Mouse (Mus musculus): ENCODE measurements at regions not wholly inside any gene's neighbourhood (a gene's known extent, or its start where the extent isn't known, plus 50 kb on each side); places are given as distances from the start of the nearest gene placed in this dataset.

DNA sequence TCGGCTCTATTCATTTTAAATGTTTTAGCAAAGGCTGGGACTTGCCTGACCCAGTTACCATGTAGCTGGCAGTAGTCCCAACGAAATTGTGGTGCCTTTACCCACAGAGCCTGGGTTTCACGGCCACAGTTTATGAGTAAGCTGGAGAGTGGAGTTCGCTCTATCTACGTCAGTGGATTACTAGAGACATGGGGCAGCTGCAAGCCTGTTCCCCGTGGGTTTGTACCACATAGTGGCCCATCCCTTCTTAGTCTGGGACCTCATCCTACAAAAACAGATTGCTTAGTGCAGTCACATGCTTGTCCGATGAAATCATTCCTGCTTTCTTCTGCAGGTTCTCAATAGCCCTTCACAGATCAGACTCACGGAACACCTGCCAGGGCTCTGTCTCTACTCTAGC, 123.7 kb downstream of the Rdh14 start:
- no peaks in the 10 kb centered on the region for H3K36me3 ChIP-seq (ENCODE audit: control insufficient read depth, insufficient read depth)
- no peak for ATAC-seq (ENCODE audit: low read depth)
- no peaks in the 10 kb centered on the region for H3K27me3 ChIP-seq (ENCODE audit: control insufficient read depth, insufficient read depth, low read depth, low read length)
- H3K4me1 ChIP-seq (ENCODE audit: control insufficient read depth, low read depth, low read length) = no peaks in the 10 kb centered on the region
- no peak overlapping the region for H3K9ac ChIP-seq (ENCODE audit: low read depth, low read length)
- no peak overlapping the region for H3K4me3 ChIP-seq (ENCODE audit: low read depth, low read length)
- H3K4me2 ChIP-seq (ENCODE audit: low read depth, low read length) = no peak overlapping the region
- H3K9me3 ChIP-seq (replicated peaks; ENCODE audit: control insufficient read depth, low read length) = no peaks in the 10 kb centered on the region
- no peak overlapping the region for H3K27ac ChIP-seq (ENCODE audit: low read length)
- 66% methylated on average over 8 of the region's 8 CpGs for WGBS (ENCODE audit: insufficient replicate concordance)

DNA sequence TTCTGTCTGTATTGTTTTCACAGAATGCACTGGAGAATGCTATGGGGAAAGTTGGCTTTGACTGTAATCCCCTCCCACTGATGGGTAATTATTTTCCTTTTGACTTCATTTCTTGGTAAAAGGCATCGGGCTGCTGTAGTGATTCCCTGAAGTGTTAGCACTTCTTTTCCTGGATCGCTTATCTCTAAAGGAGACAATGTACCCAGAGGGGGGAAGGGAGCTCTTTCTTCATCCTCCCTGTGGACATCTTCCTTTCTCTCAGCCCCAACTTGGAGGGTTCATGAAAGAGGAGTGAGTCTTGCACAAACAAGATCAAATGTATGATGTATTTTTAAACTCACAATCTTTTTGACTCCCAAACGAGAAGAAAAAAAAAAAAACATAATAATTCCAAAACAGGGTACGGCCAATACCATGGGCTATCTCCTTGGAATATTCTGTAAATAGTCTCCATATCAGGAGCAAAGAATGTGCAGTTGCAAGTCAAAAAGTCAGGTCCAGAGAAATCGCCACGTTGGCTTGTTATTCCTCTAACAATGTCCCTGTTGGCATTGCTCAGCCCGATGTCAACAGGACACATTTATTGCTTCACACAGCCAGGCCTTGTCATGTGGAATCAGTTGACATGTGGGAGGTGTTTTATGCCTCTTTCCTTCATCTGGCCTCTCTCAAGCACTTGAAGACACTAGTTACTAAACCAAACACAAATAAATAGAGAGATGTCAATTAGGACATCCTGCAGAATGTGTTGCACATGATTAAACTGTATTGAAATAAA, 134.1 kb downstream of the Rdh14 start:
- Histone ChIP-seq H3K4me2 (ENCODE audit: low read depth, low read length) (no peak overlapping the region), H3K9me3 (replicated peaks; ENCODE audit: control insufficient read depth, low read length) (no peaks in the 10 kb centered on the region), H3K27ac (ENCODE audit: low read length) (no peak overlapping the region), H3K9ac (ENCODE audit: low read depth, low read length) (no peak overlapping the region), H3K36me3 (ENCODE audit: control insufficient read depth, insufficient read depth) (no peaks in the 10 kb centered on the region), H3K4me1 (ENCODE audit: control insufficient read depth, low read depth, low read length) (no peaks in the 10 kb centered on the region), H3K27me3 (ENCODE audit: control insufficient read depth, insufficient read depth, low read depth, low read length) (no peaks in the 10 kb centered on the region), H3K4me3 (ENCODE audit: low read depth, low read length) (no peak overlapping the region)
- ATAC-seq (ENCODE audit: low read depth) = no peak
- 47% methylated on average over 7 of the region's 7 CpGs for WGBS (ENCODE audit: insufficient replicate concordance)

DNA sequence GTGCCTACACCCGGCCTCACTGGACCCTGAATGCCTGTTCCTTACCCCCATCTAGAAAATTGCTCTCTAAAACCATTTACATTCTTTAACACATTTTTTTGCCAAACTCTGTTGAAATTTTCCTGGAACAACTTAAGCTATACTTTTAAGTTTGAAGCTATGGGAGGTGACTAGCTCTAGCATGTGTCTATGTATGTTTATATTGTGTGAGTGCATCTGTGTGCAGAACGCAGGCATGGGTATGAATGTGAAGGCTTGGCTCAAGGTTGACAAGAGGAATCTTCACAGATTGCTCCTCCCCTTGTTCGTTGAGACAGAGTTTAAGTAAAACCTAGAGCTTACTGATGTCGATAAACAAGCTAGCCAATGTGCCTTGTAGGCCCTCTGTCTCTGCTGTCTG, 135.4 kb downstream of the Rdh14 start:
- H3K27me3 ChIP-seq (ENCODE audit: control insufficient read depth, insufficient read depth, low read depth, low read length) = no peaks in the 10 kb centered on the region
- 54% methylated on average over 4 of the region's 4 CpGs for WGBS (ENCODE audit: insufficient replicate concordance)
- no peak overlapping the region for H3K27ac ChIP-seq (ENCODE audit: low read length)
- no peak overlapping the region for H3K4me2 ChIP-seq (ENCODE audit: low read depth, low read length)
- no peak for ATAC-seq (ENCODE audit: low read depth)
- H3K4me3 ChIP-seq (ENCODE audit: low read depth, low read length) = no peak overlapping the region
- no peaks in the 10 kb centered on the region for H3K36me3 ChIP-seq (ENCODE audit: control insufficient read depth, insufficient read depth)
- H3K9me3 ChIP-seq (replicated peaks; ENCODE audit: control insufficient read depth, low read length) = no peaks in the 10 kb centered on the region
- no peaks in the 10 kb centered on the region for H3K4me1 ChIP-seq (ENCODE audit: control insufficient read depth, low read depth, low read length)
- no peak overlapping the region for H3K9ac ChIP-seq (ENCODE audit: low read depth, low read length)

DNA sequence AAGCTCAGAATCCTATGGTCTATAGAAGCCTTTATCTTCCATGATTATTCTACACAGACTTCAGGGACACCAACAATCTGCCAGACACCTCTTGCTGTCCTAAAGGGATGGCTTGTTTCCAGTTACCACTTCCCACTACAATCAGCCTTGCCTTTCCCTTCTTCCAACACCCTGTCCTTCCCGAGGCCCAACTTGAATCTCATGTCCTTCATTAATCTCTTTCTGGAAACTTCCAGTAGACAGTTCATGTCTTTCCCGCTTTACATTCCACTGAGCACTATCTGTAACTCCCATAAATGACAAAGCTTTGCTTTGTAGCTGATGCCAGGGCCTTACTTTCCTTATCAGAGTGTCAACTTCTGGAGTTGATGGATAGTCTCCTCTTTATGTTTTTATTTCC, 138.5 kb downstream of the Rdh14 start:
- no peaks in the 10 kb centered on the region for H3K36me3 ChIP-seq (ENCODE audit: control insufficient read depth, insufficient read depth)
- no peak overlapping the region for H3K4me3 ChIP-seq (ENCODE audit: low read depth, low read length)
- no peak for ATAC-seq (ENCODE audit: low read depth)
- H3K4me2 ChIP-seq (ENCODE audit: low read depth, low read length) = no peak overlapping the region
- no peaks in the 10 kb centered on the region for H3K4me1 ChIP-seq (ENCODE audit: control insufficient read depth, low read depth, low read length)
- no peak overlapping the region for H3K27ac ChIP-seq (ENCODE audit: low read length)
- no peak overlapping the region for H3K9ac ChIP-seq (ENCODE audit: low read depth, low read length)
- no peaks in the 10 kb centered on the region for H3K9me3 ChIP-seq (replicated peaks; ENCODE audit: control insufficient read depth, low read length)
- no peaks in the 10 kb centered on the region for H3K27me3 ChIP-seq (ENCODE audit: control insufficient read depth, insufficient read depth, low read depth, low read length)
- 49% methylated on average over 2 of the region's 2 CpGs for WGBS (ENCODE audit: insufficient replicate concordance)

DNA sequence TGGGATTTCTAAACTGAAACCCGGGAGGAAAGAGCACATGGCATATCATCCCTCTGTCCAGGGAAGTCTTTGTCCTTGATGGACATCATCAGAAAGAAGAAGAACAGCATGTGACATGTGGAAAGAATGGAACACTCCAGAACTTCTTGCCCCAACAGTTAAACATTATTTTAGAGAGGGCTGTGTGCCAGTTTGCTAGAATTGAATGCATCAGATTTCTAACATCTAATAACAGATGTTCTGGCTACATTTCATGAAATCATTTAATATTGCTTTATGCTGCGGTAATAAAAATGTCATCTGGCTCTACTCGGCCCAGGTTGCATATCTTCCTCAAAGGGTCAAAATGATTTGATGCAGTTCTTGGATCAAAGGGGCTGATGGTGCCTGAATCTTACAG, 140.4 kb downstream of the Rdh14 start:
- Histone ChIP-seq H3K4me1 (ENCODE audit: control insufficient read depth, low read depth, low read length) (no peaks in the 10 kb centered on the region), H3K27me3 (ENCODE audit: control insufficient read depth, insufficient read depth, low read depth, low read length) (no peaks in the 10 kb centered on the region), H3K4me3 (ENCODE audit: low read depth, low read length) (no peak overlapping the region), H3K4me2 (ENCODE audit: low read depth, low read length) (no peak overlapping the region), H3K27ac (ENCODE audit: low read length) (no peak overlapping the region), H3K9ac (ENCODE audit: low read depth, low read length) (no peak overlapping the region), H3K9me3 (replicated peaks; ENCODE audit: control insufficient read depth, low read length) (no peaks in the 10 kb centered on the region), H3K36me3 (ENCODE audit: control insufficient read depth, insufficient read depth) (no peaks in the 10 kb centered on the region)
- no peak for ATAC-seq (ENCODE audit: low read depth)
- 66% methylated on average over 3 of the region's 3 CpGs for WGBS (ENCODE audit: insufficient replicate concordance)

DNA sequence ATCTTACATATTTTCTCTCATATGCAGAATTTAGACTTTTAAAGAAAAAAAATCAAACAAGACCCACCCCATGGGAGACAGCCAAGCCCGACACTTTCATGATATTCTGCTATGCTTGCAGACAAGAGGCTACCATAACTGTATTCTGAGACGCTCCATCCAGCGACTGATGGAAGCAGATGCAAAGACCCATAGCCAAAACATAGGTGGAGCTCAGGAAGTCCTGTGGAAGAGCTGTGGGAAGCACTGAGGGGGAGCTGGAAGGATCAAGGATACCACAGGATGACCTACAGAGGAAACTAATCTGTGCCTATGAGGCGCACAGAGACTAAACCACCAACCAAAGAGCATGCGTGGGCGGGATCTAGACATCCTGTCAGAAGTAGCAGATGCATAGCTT, 143.4 kb downstream of the Rdh14 start:
- H3K4me2 ChIP-seq (ENCODE audit: low read depth, low read length) = no peak overlapping the region
- H3K36me3 ChIP-seq (ENCODE audit: control insufficient read depth, insufficient read depth) = no peaks in the 10 kb centered on the region
- H3K27me3 ChIP-seq (ENCODE audit: control insufficient read depth, insufficient read depth, low read depth, low read length) = no peaks in the 10 kb centered on the region
- no peaks in the 10 kb centered on the region for H3K4me1 ChIP-seq (ENCODE audit: control insufficient read depth, low read depth, low read length)
- WGBS (ENCODE audit: insufficient replicate concordance) = 51% methylated on average over 6 of the region's 6 CpGs
- no peak overlapping the region for H3K4me3 ChIP-seq (ENCODE audit: low read depth, low read length)
- no peak overlapping the region for H3K9ac ChIP-seq (ENCODE audit: low read depth, low read length)
- ATAC-seq (ENCODE audit: low read depth) = no peak
- no peaks in the 10 kb centered on the region for H3K9me3 ChIP-seq (replicated peaks; ENCODE audit: control insufficient read depth, low read length)
- no peak overlapping the region for H3K27ac ChIP-seq (ENCODE audit: low read length)

DNA sequence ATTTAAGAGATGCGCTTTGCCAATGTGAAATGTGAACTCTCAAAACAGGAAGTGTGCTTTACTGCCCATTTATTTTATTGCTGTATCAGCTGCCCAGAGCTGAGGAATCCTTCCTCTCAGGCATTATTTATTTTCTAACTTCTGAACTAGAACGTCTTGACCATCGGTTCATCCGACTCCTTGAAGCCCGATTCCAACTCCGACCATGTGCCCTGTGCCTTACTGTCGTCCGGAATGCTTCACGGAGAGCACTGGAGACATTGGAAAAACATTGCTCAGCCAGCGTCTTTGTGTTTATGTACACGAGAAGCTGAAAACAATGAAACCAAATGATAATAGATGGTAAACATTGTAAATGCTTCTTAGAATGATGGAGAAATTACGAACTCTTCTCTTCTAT, 145.7 kb downstream of the Rdh14 start:
- Histone ChIP-seq H3K27ac (ENCODE audit: low read length) (no peak overlapping the region), H3K9ac (ENCODE audit: low read depth, low read length) (no peak overlapping the region), H3K4me3 (ENCODE audit: low read depth, low read length) (no peak overlapping the region), H3K27me3 (ENCODE audit: control insufficient read depth, insufficient read depth, low read depth, low read length) (no peaks in the 10 kb centered on the region), H3K9me3 (replicated peaks; ENCODE audit: control insufficient read depth, low read length) (no peaks in the 10 kb centered on the region), H3K4me2 (ENCODE audit: low read depth, low read length) (no peak overlapping the region), H3K36me3 (ENCODE audit: control insufficient read depth, insufficient read depth) (no peaks in the 10 kb centered on the region), H3K4me1 (ENCODE audit: control insufficient read depth, low read depth, low read length) (no peaks in the 10 kb centered on the region)
- WGBS (ENCODE audit: insufficient replicate concordance) = 59% methylated on average over 12 of the region's 12 CpGs
- ATAC-seq (ENCODE audit: low read depth) = no peak

DNA sequence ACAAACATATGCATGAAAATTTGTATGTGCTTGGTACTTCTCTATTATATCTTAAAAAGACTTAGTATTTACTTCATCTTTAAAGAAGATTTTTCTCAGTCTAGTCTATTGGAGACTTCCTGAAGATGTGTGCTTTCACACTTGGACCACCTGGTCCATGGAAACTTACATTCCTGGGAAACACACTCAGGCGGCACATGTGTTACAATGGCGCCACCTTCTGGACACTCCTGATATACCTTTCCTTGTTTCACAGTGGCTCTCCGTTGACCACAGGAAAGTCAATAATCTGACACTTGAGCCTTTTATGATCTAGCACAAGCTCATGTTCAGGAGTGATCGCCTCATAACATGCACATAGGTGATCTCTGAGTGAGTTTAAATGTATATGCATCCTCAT, 146.5 kb downstream of the Rdh14 start:
- H3K36me3 ChIP-seq (ENCODE audit: control insufficient read depth, insufficient read depth) = no peaks in the 10 kb centered on the region
- H3K9ac ChIP-seq (ENCODE audit: low read depth, low read length) = no peak overlapping the region
- no peak overlapping the region for H3K4me3 ChIP-seq (ENCODE audit: low read depth, low read length)
- no peak overlapping the region for H3K27ac ChIP-seq (ENCODE audit: low read length)
- no peaks in the 10 kb centered on the region for H3K9me3 ChIP-seq (replicated peaks; ENCODE audit: control insufficient read depth, low read length)
- H3K4me1 ChIP-seq (ENCODE audit: control insufficient read depth, low read depth, low read length) = no peaks in the 10 kb centered on the region
- no peak overlapping the region for H3K4me2 ChIP-seq (ENCODE audit: low read depth, low read length)
- H3K27me3 ChIP-seq (ENCODE audit: control insufficient read depth, insufficient read depth, low read depth, low read length) = no peaks in the 10 kb centered on the region
- no peak for ATAC-seq (ENCODE audit: low read depth)
- under 1% methylated on average over 4 of the region's 4 CpGs for WGBS (ENCODE audit: insufficient replicate concordance)

DNA sequence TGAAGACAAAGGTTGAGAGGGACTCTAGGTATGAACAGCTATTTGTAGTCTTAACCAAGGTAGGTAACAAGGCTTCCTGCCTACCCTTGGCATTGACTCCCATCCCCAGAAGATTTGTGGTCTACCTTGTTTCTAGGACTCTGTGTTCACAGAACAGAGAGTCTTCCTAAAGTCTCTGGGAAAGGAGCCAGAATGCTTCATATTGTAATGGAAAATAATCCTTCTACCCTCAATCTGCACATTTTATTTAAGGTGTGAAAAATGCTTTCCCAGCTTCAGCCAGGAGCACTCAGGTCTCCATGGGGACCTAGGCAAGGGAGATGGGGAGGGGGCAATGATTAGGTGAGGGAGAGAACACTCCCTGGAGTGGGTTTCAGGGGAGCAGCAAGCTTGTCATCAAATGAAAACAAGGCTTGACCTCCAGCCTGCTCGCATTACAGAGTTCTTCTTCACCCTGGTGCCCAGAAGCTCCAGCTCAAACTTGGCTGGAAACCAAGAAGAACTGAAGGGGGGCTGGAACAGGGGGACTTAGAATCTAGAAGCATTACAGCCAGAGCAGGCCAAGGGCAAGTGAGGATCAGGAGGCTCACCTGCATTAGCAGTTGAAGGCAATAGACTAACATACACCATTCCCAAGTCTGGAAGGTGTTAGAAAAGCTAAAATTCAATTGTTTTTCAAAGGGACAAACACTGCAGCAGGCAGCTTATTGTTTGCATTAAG, 159.1 kb downstream of the Rdh14 start:
- no peaks in the 10 kb centered on the region for H3K4me1 ChIP-seq (ENCODE audit: control insufficient read depth, low read depth, low read length)
- H3K4me2 ChIP-seq (ENCODE audit: low read depth, low read length) = no peak overlapping the region
- no peak overlapping the region for H3K9ac ChIP-seq (ENCODE audit: low read depth, low read length)
- 17% methylated on average over 1 of the region's 1 CpGs for WGBS (ENCODE audit: insufficient replicate concordance)
- H3K27me3 ChIP-seq (ENCODE audit: control insufficient read depth, insufficient read depth, low read depth, low read length) = no peaks in the 10 kb centered on the region
- no peaks in the 10 kb centered on the region for H3K9me3 ChIP-seq (replicated peaks; ENCODE audit: control insufficient read depth, low read length)
- no peaks in the 10 kb centered on the region for H3K36me3 ChIP-seq (ENCODE audit: control insufficient read depth, insufficient read depth)
- no peak for ATAC-seq (ENCODE audit: low read depth)
- H3K27ac ChIP-seq (ENCODE audit: low read length) = no peak overlapping the region
- H3K4me3 ChIP-seq (ENCODE audit: low read depth, low read length) = no peak overlapping the region
